Mouse (Mus musculus) G1E (cell line): ENCODE data around the gene Eml3. TPM values are rescaled to one million over a fixed set of nuclear protein-coding genes. Genes with fewer than 3 reads are reported as not detected.

ENCODE experiments used
- ATAC-seq: 2 replicates; pipeline ENCODE4 v1.8.0; 2016; ENCODE audit warnings: mild to moderate bottlenecking; ENCODE audit not compliant: insufficient number of reproducible peaks, poor library complexity, low FRiP score, severe bottlenecking; ENCODE audit errors: extremely low read depth
- DNase-seq: peaks from one replicate; pipeline ENCODE4 v3.0.0; 2012; ENCODE audit warnings: low spot score
- H3K27me3 ChIP-seq: 2 replicates; pipeline ENCODE4 v1.6.1; 2012; ENCODE audit warnings: mild to moderate bottlenecking, low read length, inconsistent platforms; ENCODE audit not compliant: insufficient read depth
- H3K36me3 ChIP-seq: replicated peaks from 2 replicates; pipeline ENCODE3; 2012; ENCODE audit warnings: mild to moderate bottlenecking, inconsistent platforms
- H3K4me1 ChIP-seq: 2 replicates; pipeline ENCODE4 v1.6.1; 2012; ENCODE audit warnings: low read depth, low read length, inconsistent platforms, mixed read lengths; ENCODE audit not compliant: insufficient read depth
- H3K4me3 ChIP-seq: 2 replicates; pipeline ENCODE4 v1.5.1; 2012; ENCODE audit warnings: low read depth, mild to moderate bottlenecking, inconsistent platforms, low read length, moderate library complexity, mixed read lengths
- H3K9me3 ChIP-seq: replicated peaks from 2 replicates; pipeline ENCODE4 v1.6.1; 2012; ENCODE audit warnings: inconsistent platforms
- CTCF ChIP-seq: IDR thresholded peaks from 2 replicates; pipeline ENCODE4 v1.5.1; 2012; ENCODE audit warnings: low read depth, low read length, inconsistent platforms, mixed read lengths
- GATA1 ChIP-seq: IDR thresholded peaks from 2 replicates; pipeline ENCODE4 v1.6.1; 2012; ENCODE audit warnings: borderline replicate concordance, low read length, inconsistent platforms, mixed read lengths
- GATA2 ChIP-seq: IDR thresholded peaks from 2 replicates; pipeline ENCODE4 v1.6.1; 2012; ENCODE audit warnings: low read depth, low read length, inconsistent platforms, borderline replicate concordance
- POLR2AphosphoS5 ChIP-seq: IDR thresholded peaks from 2 replicates; pipeline ENCODE4 v1.6.1; 2012; ENCODE audit warnings: low read depth, low read length, inconsistent platforms; ENCODE audit not compliant: insufficient replicate concordance
- TAL1 ChIP-seq: conservative IDR thresholded peaks from 2 replicates; pipeline ENCODE4 v1.6.1; 2012; ENCODE audit warnings: low read depth, low read length, inconsistent platforms, mixed read lengths
- polyA plus RNA-seq: library from polyadenylated mRNA; stranded (reverse); fragments of >175 nt; gene quantifications from 2 replicates; pipeline ENCODE4 v1.2.3, GENCODE M21; 2012
- total RNA-seq, 2 experiments: library from RNA; stranded (forward) in 1 of 2; stranded (reverse) in 1 of 2; fragments of 200-1000 nt in 1 of 2; fragments of >200 nt in 1 of 2; fragmentation: Nextera tagmentation in 1 of 2; gene quantifications; 2 replicates each; pipeline ENCODE4 v1.2.3; 2014 to 2017

Gene Eml3
- total and polyA plus RNA-seq, 3 experiments, result 24.7 to 111 (median 42.5) TPM

DNA sequence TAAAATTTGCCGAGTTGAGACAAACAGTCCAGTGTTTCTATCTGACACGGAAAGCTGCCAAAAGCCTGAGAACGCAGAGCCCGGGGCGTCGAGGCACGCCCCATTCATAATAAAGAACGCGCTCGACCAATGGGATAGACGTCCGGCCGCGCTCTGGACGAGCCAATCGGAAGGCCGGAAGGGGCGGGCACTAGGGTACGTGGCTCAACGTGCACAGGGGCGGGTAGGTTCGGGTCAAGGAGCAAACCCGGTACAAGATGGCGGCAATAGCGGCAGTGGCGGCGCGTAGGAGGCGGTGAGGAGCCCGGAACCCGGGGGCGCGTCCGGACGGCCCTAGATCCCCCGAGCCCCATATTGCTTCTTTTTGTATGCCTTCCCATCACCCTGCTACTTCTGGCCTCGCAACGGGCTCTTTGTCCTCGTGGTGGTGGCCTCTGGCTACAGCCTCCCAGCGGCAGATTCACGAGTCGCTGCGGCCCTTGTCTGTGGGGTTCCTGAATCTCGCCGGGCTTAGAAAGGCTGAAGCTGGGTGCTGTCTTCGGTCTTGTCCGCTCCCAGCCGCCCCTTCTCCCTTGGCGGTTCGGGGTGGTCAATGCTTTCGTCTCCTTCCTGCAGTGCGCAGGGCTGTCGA, 31.4 kb upstream of the Eml3 start, which contains the start of gene Ganab:
Gene Ganab, plus strand, starts transcription at position 207 of the 631 bp plus-strand sequence.
- Histone ChIP-seq H3K36me3 (peaks cover 67% of the 10 kb centered on the region), H3K27me3 (no peaks in the 10 kb centered on the region), H3K4me1 (peaks cover 71% of the 10 kb centered on the region), H3K9me3 (peaks cover 5% of the 10 kb centered on the region), H3K4me3 (peak within 1 kb of the TSS; percentile 95)
- DNase-seq, result peak; percentile 98
- peak; percentile 94 for ATAC-seq
- TF ChIP-seq TAL1 (no peak), POLR2AphosphoS5 (no peak), GATA1 (no peak), GATA2 (no peak), CTCF (no peak)

DNA sequence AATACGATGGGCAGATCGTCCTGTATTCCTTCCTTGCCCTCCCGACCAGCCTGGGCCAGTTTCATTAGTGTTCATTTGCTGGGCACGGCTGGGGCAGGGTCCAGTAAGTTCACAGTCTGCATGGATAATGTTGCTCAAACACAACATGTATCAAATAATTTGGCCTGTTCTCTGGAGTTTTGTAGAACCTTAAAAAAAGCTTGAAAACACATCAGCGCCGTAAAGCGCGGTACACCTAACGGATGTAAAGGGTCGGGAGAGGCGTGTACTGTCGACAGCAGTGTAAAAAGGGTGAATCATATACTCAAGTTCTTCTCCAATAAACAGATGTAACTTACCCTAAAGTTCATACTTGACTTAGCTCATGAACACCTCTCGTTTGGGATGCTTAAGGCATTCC, 30.8 kb upstream of the Eml3 start:
- TF ChIP-seq CTCF (no peak), POLR2AphosphoS5 (no peak), GATA2 (no peak), GATA1 (no peak), TAL1 (no peak)
- H3K9me3 ChIP-seq, result peaks cover 5% of the 10 kb centered on the region
- DNase-seq, result no peak
- peaks cover 73% of the 10 kb centered on the region for H3K36me3 ChIP-seq
- H3K27me3 ChIP-seq, result no peaks in the 10 kb centered on the region
- ATAC-seq, result no peak
- H3K4me3 ChIP-seq, result peak overlapping the region; percentile 95
- peaks cover 71% of the 10 kb centered on the region for H3K4me1 ChIP-seq

GRCm38 (mm10) chr19:8899079-8899478, 30.3 kb upstream of the Eml3 start:
- no peak for ATAC-seq
- H3K9me3 ChIP-seq, result peaks cover 5% of the 10 kb centered on the region
- no peak for TF ChIP-seq GATA1
- no peak for TF ChIP-seq TAL1
- no peak for TF ChIP-seq POLR2AphosphoS5
- TF ChIP-seq CTCF, result no peak
- TF ChIP-seq GATA2, result no peak
- peak overlapping the region; percentile 95 for H3K4me3 ChIP-seq
- peaks cover 68% of the 10 kb centered on the region for H3K4me1 ChIP-seq
- peaks cover 78% of the 10 kb centered on the region for H3K36me3 ChIP-seq
- H3K27me3 ChIP-seq, result no peaks in the 10 kb centered on the region
- DNase-seq, result no peak

- DNase-seq (no peak), ATAC-seq (no peak)
- Histone ChIP-seq H3K4me3 (no peak overlapping the region), H3K36me3 (peaks cover 88% of the 10 kb centered on the region), H3K4me1 (peaks cover 44% of the 10 kb centered on the region), H3K27me3 (no peaks in the 10 kb centered on the region), H3K9me3 (no peaks in the 10 kb centered on the region)
- TF ChIP-seq GATA2 (no peak), POLR2AphosphoS5 (no peak), CTCF (no peak), TAL1 (no peak), GATA1 (no peak)
Observed at GRCm38 (mm10) chr19:8903412-8903811, 25.9 kb upstream of the Eml3 start.

- Histone ChIP-seq H3K27me3 (no peaks in the 10 kb centered on the region), H3K4me3 (no peak overlapping the region), H3K4me1 (peaks cover 13% of the 10 kb centered on the region), H3K9me3 (no peaks in the 10 kb centered on the region), H3K36me3 (peaks cover 98% of the 10 kb centered on the region)
- no peak for ATAC-seq
- DNase-seq, result no peak
- TF ChIP-seq GATA1, result no peak
- TF ChIP-seq TAL1, result no peak
- TF ChIP-seq POLR2AphosphoS5, result no peak
- TF ChIP-seq CTCF, result no peak
- TF ChIP-seq GATA2, result no peak
Observed at GRCm38 (mm10) chr19:8908531-8908930, 20.8 kb upstream of the Eml3 start.

- Histone ChIP-seq H3K27me3 (no peaks in the 10 kb centered on the region), H3K4me3 (no peak overlapping the region), H3K4me1 (peaks cover 10% of the 10 kb centered on the region), H3K36me3 (peaks cover 100% of the 10 kb centered on the region), H3K9me3 (no peaks in the 10 kb centered on the region)
- no peak for ATAC-seq
- no peak for DNase-seq
- no peak for TF ChIP-seq TAL1
- TF ChIP-seq POLR2AphosphoS5, result no peak
- no peak for TF ChIP-seq GATA1
- no peak for TF ChIP-seq CTCF
- TF ChIP-seq GATA2, result no peak
Observed at GRCm38 (mm10) chr19:8911810-8912209, 17.5 kb upstream of the Eml3 start.
